Mouse (Mus musculus) monocyte, adult 5-6 weeks (primary cell): Measurements from ENCODE around the gene Msrb3. TPM values are rescaled to one million over a fixed set of nuclear protein-coding genes. Genes with fewer than 3 reads are reported as not detected.

Experiments used
- ATAC-seq: fragments of 153-309, 156-312 bp; replicated peaks from 2 replicates; pipeline ENCODE4 v1.8.0; 2017; ENCODE audit warnings: mild to moderate bottlenecking; ENCODE audit not compliant: low TSS enrichment, insufficient number of reproducible peaks, severe bottlenecking, poor library complexity, low FRiP score
- total RNA-seq: library from RNA; stranded (forward); fragments of 200-1000, 200-491, 200-594 nt; gene quantifications from 3 replicates; pipeline ENCODE4 v1.2.3, GENCODE M21; 2017

Msrb3 gene
- total RNA-seq, 1 experiment from 2014 or later, result not detected

- ATAC-seq, result no peak; the same call in 1 of the 2 replicates
Observed at GRCm38 (mm10) chr10:120872483-120872862, 26.4 kb downstream of the Msrb3 start.

GRCm38 (mm10) chr10:120871630-120872482 lies 27.0 kb downstream of the Msrb3 start:
- ATAC-seq, result no peak

- ATAC-seq, result no peak
Observed at GRCm38 (mm10) chr10:120871096-120871495, 27.8 kb downstream of the Msrb3 start.

- ATAC-seq, result no peak
Observed at GRCm38 (mm10) chr10:120869241-120869775, 29.6 kb downstream of the Msrb3 start.

GRCm38 (mm10) chr10:120864446-120864845 lies 34.5 kb downstream of the Msrb3 start:
- ATAC-seq, result peak; percentile 73

- ATAC-seq, result no peak
Observed at GRCm38 (mm10) chr10:120861674-120862073, 37.2 kb downstream of the Msrb3 start.

GRCm38 (mm10) chr10:120861194-120861593 lies 37.7 kb downstream of the Msrb3 start:
- no peak for ATAC-seq

- ATAC-seq, result peak; percentile 86
Observed at GRCm38 (mm10) chr10:120857531-120858001, 41.3 kb downstream of the Msrb3 start.

- ATAC-seq, result no peak
Observed at GRCm38 (mm10) chr10:120854329-120854728, 44.6 kb downstream of the Msrb3 start.

GRCm38 (mm10) chr10:120853816-120854215 lies 45.1 kb downstream of the Msrb3 start:
- ATAC-seq, result no peak

- ATAC-seq, result no peak
Observed at GRCm38 (mm10) chr10:120851196-120851781, 47.6 kb downstream of the Msrb3 start.

- ATAC-seq, result no peak
Observed at GRCm38 (mm10) chr10:120850391-120851195, 48.3 kb downstream of the Msrb3 start.

- ATAC-seq, result no peak
Observed at GRCm38 (mm10) chr10:120848677-120849076, 50.2 kb downstream of the Msrb3 start.

- ATAC-seq, result no peak
Observed at GRCm38 (mm10) chr10:120847785-120848184, 51.1 kb downstream of the Msrb3 start.

- ATAC-seq, result no peak
Observed at GRCm38 (mm10) chr10:120839966-120840365, 58.9 kb downstream of the Msrb3 start.

- ATAC-seq, result no peak
Observed at GRCm38 (mm10) chr10:120834531-120834930, 64.4 kb downstream of the Msrb3 start.

- ATAC-seq, result no peak
Observed at GRCm38 (mm10) chr10:120833836-120834235, 65.1 kb downstream of the Msrb3 start.

- ATAC-seq, result no peak
Observed at GRCm38 (mm10) chr10:120827761-120828160, 71.1 kb downstream of the Msrb3 start.
